Mouse (Mus musculus) NIH3T3 (cell line): ENCODE results near the gene Serpinb6b.
A peak's percentile ranks its signal among the peaks of the same experiment; 100 is the strongest.

Experiments used
- DNase-seq: peaks from one replicate; pipeline ENCODE4 v3.0.0-alpha.2; 2012; ENCODE audit warnings: low read depth

The Serpinb6b gene

GRCm38 (mm10) chr13:32974889-32975460 lies 10.0 kb downstream of the Serpinb6b start:
- no peak for DNase-seq

- DNase-seq: no peak
Observed at GRCm38 (mm10) chr13:32975710-32976109, 10.7 kb downstream of the Serpinb6b start.

GRCm38 (mm10) chr13:32982556-32983042 lies 17.6 kb downstream of the Serpinb6b start:
- no peak for DNase-seq

GRCm38 (mm10) chr13:32986256-32986655 lies 21.2 kb downstream of the Serpinb6b start:
- no peak for DNase-seq

- DNase-seq: no peak
Observed at GRCm38 (mm10) chr13:32993152-32993893, 28.3 kb downstream of the Serpinb6b start.

GRCm38 (mm10) chr13:32993894-32994242 lies 28.9 kb downstream of the Serpinb6b start:
- no peak for DNase-seq

GRCm38 (mm10) chr13:32995051-32995450 lies 30.0 kb downstream of the Serpinb6b start:
- DNase-seq: no peak

- DNase-seq: no peak
Observed at GRCm38 (mm10) chr13:33001341-33001740, 36.3 kb downstream of the Serpinb6b start.

- DNase-seq: no peak
Observed at GRCm38 (mm10) chr13:33002950-33003349, 37.9 kb downstream of the Serpinb6b start, which contains the start of gene Serpinb9. TSS of gene Serpinb9 (plus strand) at chr13:33003250.

- DNase-seq: peak; percentile 18
Observed at GRCm38 (mm10) chr13:33003523-33004413, 38.8 kb downstream of the Serpinb6b start.

- peak; percentile 88 for DNase-seq
Observed at GRCm38 (mm10) chr13:33004414-33005105, 39.6 kb downstream of the Serpinb6b start.

- no peak for DNase-seq
Observed at GRCm38 (mm10) chr13:33005501-33006075, 40.6 kb downstream of the Serpinb6b start.

- no peak for DNase-seq
Observed at GRCm38 (mm10) chr13:33006555-33006954, 41.5 kb downstream of the Serpinb6b start.

- DNase-seq: no peak
Observed at GRCm38 (mm10) chr13:33012395-33012794, 47.4 kb downstream of the Serpinb6b start.

GRCm38 (mm10) chr13:33013271-33013670 lies 48.3 kb downstream of the Serpinb6b start:
- DNase-seq: peak; percentile 69

GRCm38 (mm10) chr13:33022371-33022770 lies 57.4 kb downstream of the Serpinb6b start:
- DNase-seq: no peak

GRCm38 (mm10) chr13:33026427-33027057 lies 61.5 kb downstream of the Serpinb6b start:
- DNase-seq: no peak

GRCm38 (mm10) chr13:33027244-33027643 lies 62.2 kb downstream of the Serpinb6b start, which contains the start of gene Serpinb9b:
TSS of gene Serpinb9b (plus strand) at chr13:33027416.
- DNase-seq: no peak

- no peak for DNase-seq
Observed at GRCm38 (mm10) chr13:33028146-33028545, 63.1 kb downstream of the Serpinb6b start.

- peak; percentile 68 for DNase-seq
Observed at GRCm38 (mm10) chr13:33028550-33028949, 63.5 kb downstream of the Serpinb6b start.
